Mouse (Mus musculus): ENCODE measurements around the gene Slc41a3.

GRCm38 (mm10) chr6:90600351-90600750 lies 4.2 kb upstream of the Slc41a3 start:
- TF ChIP-seq CTCF (IDR thresholded peaks at IDR 0.05; ENCODE audit: insufficient read depth, low read depth, low read length), result no peak
- no peak for TF ChIP-seq POLR2A (IDR thresholded peaks at IDR 0.05; ENCODE audit: insufficient read depth, low read depth, low read length)

Measured in olfactory bulb, adult 2 months (tissue).